Comparison of ENCODE assay signal across 8 mouse cellular contexts in genomic region chr17:43036058-43036757, GRCm38 (mm10). TPM values are rescaled to one million over a fixed set of nuclear protein-coding genes. Genes with fewer than 3 reads are reported as not detected.
DNase-seq lines count a peak whose midpoint lies in the region; ATAC-seq and TF ChIP-seq lines count a peak whose summit lies in the region.
"Had no signal": no experiment of that assay in that cellular context is flagged by ENCODE, and none has a peak within 500 bp of the region (broad histone marks: within the 10 kb centered on the region; RNA-seq: fewer than 3 reads in every experiment).

No protein-coding gene starts in this region.

- DNase-seq in hindbrain, postnatal 0 days (ENCODE audit: low spot score), result peak; percentile 20
- DNase-seq in hindbrain, embryonic 10.5 days (ENCODE audit: low spot score), result no peak
- peak; percentile 98 for DNase-seq in ZHBTc4 (ENCODE audit: low read depth, low spot score)
- peak; percentile 72 for DNase-seq in lung, postnatal 36 days
- DNase-seq in T-cell, adult 2 months (ENCODE audit: low spot score), result no peak
- no peak for DNase-seq in kidney, adult 9 months

- no peaks in the 10 kb centered on the region for H3K9me3 ChIP-seq in hindbrain, postnatal 0 days (ENCODE audit: low read length)
- H3K9me3 ChIP-seq in hindbrain, embryonic 10.5 days, result no peaks in the 10 kb centered on the region
- H3K9me3 ChIP-seq: limb, embryonic 15.5 days had no signal

- peak; percentile 46; the same call in 1 of the 2 replicates for ATAC-seq in hindbrain, postnatal 0 days
- ATAC-seq in granulocyte monocyte progenitor cell, adult 5-6 weeks (replicated peaks; ENCODE audit: poor library complexity, severe bottlenecking), result peak; percentile 86

- no peaks in the 10 kb centered on the region for H3K27me3 ChIP-seq in hindbrain, postnatal 0 days (ENCODE audit: insufficient read depth, low read length)
- H3K27me3 ChIP-seq in hindbrain, embryonic 10.5 days (ENCODE audit: insufficient read depth, poor library complexity, severe bottlenecking), result no peaks in the 10 kb centered on the region
- H3K27me3 ChIP-seq: limb, embryonic 15.5 days had no signal

- TF ChIP-seq CTCF in hindbrain, postnatal 0 days (IDR thresholded peaks at IDR 0.05; ENCODE audit: low read depth), result no peak

- 79% methylated on average over 10 of the region's 10 CpGs for WGBS in hindbrain, postnatal 0 days
- WGBS in hindbrain, embryonic 10.5 days, result 86% methylated on average over 10 of the region's 10 CpGs

- no peak overlapping the region for H3K4me2 ChIP-seq in hindbrain, postnatal 0 days (ENCODE audit: low read depth, low read length)
- H3K4me2 ChIP-seq: limb, embryonic 15.5 days had no signal

- 0 out of 2 replicates have a peak, but pooled peaks cover 8% of the 10 kb centered on the region for H3K4me1 ChIP-seq in hindbrain, postnatal 0 days (ENCODE audit: insufficient read depth, low read length)
- no peaks in the 10 kb centered on the region for H3K4me1 ChIP-seq in hindbrain, embryonic 10.5 days (replicated peaks)
- H3K4me1 ChIP-seq: limb, embryonic 15.5 days had no signal

- H3K36me3 ChIP-seq in hindbrain, postnatal 0 days (ENCODE audit: insufficient read depth, low read length), result peaks cover 22% of the 10 kb centered on the region
- peaks cover 42% of the 10 kb centered on the region for H3K36me3 ChIP-seq in hindbrain, embryonic 10.5 days

- peak overlapping the region; percentile 36; the same call in 1 of the 2 replicates for H3K27ac ChIP-seq in hindbrain, postnatal 0 days
- H3K27ac ChIP-seq in hindbrain, embryonic 10.5 days, result no peak overlapping the region
- H3K27ac ChIP-seq: limb, embryonic 15.5 days had no signal

- no peak overlapping the region for H3K9ac ChIP-seq in hindbrain, postnatal 0 days (replicated peaks; ENCODE audit: low read length)
- H3K9ac ChIP-seq: limb, embryonic 15.5 days had no signal

- no peak overlapping the region for H3K4me3 ChIP-seq in hindbrain, postnatal 0 days (ENCODE audit: low read length)
- no peak overlapping the region for H3K4me3 ChIP-seq in hindbrain, embryonic 10.5 days
- H3K4me3 ChIP-seq: limb, embryonic 15.5 days had no signal

RNA-seq across cellular contexts. Expression of gene Tnfrsf21, which starts 19.9 kb away (rescaled TPM):
- 115 and 122 TPM in 2 replicates for total RNA-seq in hindbrain, postnatal 0 days (2014; rRNA removed)
- 71.6 and 76.8 TPM in 2 replicates for polyA plus RNA-seq in hindbrain, postnatal 0 days (2015; fragmentation: Nextera tagmentation; extraction: Ambion mirVana)
- 28.0 and 31.4 TPM in 2 replicates for polyA plus RNA-seq in hindbrain, embryonic 10.5 days (2016; fragmentation: Nextera tagmentation; extraction: Ambion mirVana)
- 54.2 and 61.4 TPM in 2 replicates for total RNA-seq in granulocyte monocyte progenitor cell, adult 5-6 weeks (2014; fragmentation: Nextera tagmentation)
- 53.1 and 62.5 TPM in 2 replicates for total RNA-seq in granulocyte monocyte progenitor cell, adult 5-6 weeks (2017)

Comparison
In these comparisons a context has a peak if more than half of its experiments do, and no peak if none do; other contexts are left out.
1. DNase-seq: peak in hindbrain, postnatal 0 days (single experiment), ZHBTc4 (single experiment) and lung, postnatal 36 days (single experiment); none in hindbrain, embryonic 10.5 days (single experiment), T-cell, adult 2 months (single experiment) and kidney, adult 9 months (single experiment).